Mouse (Mus musculus): Measurements from ENCODE around the gene Rims1. TPM values are rescaled to one million over a fixed set of nuclear protein-coding genes. Genes with fewer than 3 reads are reported as not detected.

Rims1 gene
- total and polyA plus RNA-seq, 3 experiments, result 0.06 to 0.34 (median 0.29) TPM

- no peaks in the 10 kb centered on the region for H3K4me1 ChIP-seq (ENCODE audit: control insufficient read depth, insufficient read depth, low read length)
- no peaks in the 10 kb centered on the region for H3K27me3 ChIP-seq (ENCODE audit: control insufficient read depth, insufficient read depth, low read length)
- no peak overlapping the region for H3K4me3 ChIP-seq
- DNase-seq, result no peak
- no peak overlapping the region for H3K9ac ChIP-seq (ENCODE audit: low read depth, low read length)
- H3K36me3 ChIP-seq (ENCODE audit: control insufficient read depth, insufficient read depth, low read length), result no peaks in the 10 kb centered on the region
- intact Hi-C loops (cut with DNase I), result no loop called here
- 38% methylated on average over 4 of the region's 4 CpGs for WGBS
- no peak for TF ChIP-seq EP300 (IDR thresholded peaks at IDR 0.05; ENCODE audit: insufficient read depth, low read depth, low read length)
- no peak for TF ChIP-seq CTCF (IDR thresholded peaks at IDR 0.05)
- no peak for TF ChIP-seq POLR2A (IDR thresholded peaks at IDR 0.05; ENCODE audit: insufficient read depth, low read depth, low read length)
- no peak overlapping the region for H3K27ac ChIP-seq
- H3K79me2 ChIP-seq (replicated peaks; ENCODE audit: control insufficient read depth, insufficient read depth, low read length), result no peaks in the 10 kb centered on the region
These were observed 547.4 kb downstream of the Rims1 start for GRCm38 (mm10) chr1:22258356-22258755.

- Histone ChIP-seq H3K36me3 (ENCODE audit: control insufficient read depth, insufficient read depth, low read length) (no peaks in the 10 kb centered on the region), H3K27me3 (ENCODE audit: control insufficient read depth, insufficient read depth, low read length) (no peaks in the 10 kb centered on the region), H3K9ac (ENCODE audit: low read depth, low read length) (no peak overlapping the region), H3K79me2 (replicated peaks; ENCODE audit: control insufficient read depth, insufficient read depth, low read length) (no peaks in the 10 kb centered on the region), H3K4me1 (ENCODE audit: control insufficient read depth, insufficient read depth, low read length) (no peaks in the 10 kb centered on the region), H3K4me3 (no peak overlapping the region), H3K27ac (no peak overlapping the region)
- 82% methylated on average over 2 of the region's 2 CpGs for WGBS
- intact Hi-C loops (cut with DNase I), result no loop called here
- TF ChIP-seq POLR2A (IDR thresholded peaks at IDR 0.05; ENCODE audit: insufficient read depth, low read depth, low read length) (no peak), EP300 (IDR thresholded peaks at IDR 0.05; ENCODE audit: insufficient read depth, low read depth, low read length) (no peak), CTCF (IDR thresholded peaks at IDR 0.05) (no peak)
- no peak for DNase-seq
These were observed 551.5 kb downstream of the Rims1 start for GRCm38 (mm10) chr1:22254278-22254677.

- Histone ChIP-seq H3K4me1 (ENCODE audit: control insufficient read depth, insufficient read depth, low read length) (no peaks in the 10 kb centered on the region), H3K36me3 (ENCODE audit: control insufficient read depth, insufficient read depth, low read length) (no peaks in the 10 kb centered on the region), H3K9ac (ENCODE audit: low read depth, low read length) (no peak overlapping the region), H3K27me3 (ENCODE audit: control insufficient read depth, insufficient read depth, low read length) (no peaks in the 10 kb centered on the region), H3K79me2 (replicated peaks; ENCODE audit: control insufficient read depth, insufficient read depth, low read length) (no peaks in the 10 kb centered on the region), H3K4me3 (no peak overlapping the region), H3K27ac (no peak overlapping the region)
- DNase-seq, result no peak
- intact Hi-C loops (cut with DNase I), result no loop called here
- TF ChIP-seq CTCF (IDR thresholded peaks at IDR 0.05) (no peak), POLR2A (IDR thresholded peaks at IDR 0.05; ENCODE audit: insufficient read depth, low read depth, low read length) (no peak), EP300 (IDR thresholded peaks at IDR 0.05; ENCODE audit: insufficient read depth, low read depth, low read length) (no peak)
These were observed 552.9 kb downstream of the Rims1 start for GRCm38 (mm10) chr1:22252873-22253272.

- no peak for DNase-seq
- TF ChIP-seq POLR2A (IDR thresholded peaks at IDR 0.05; ENCODE audit: insufficient read depth, low read depth, low read length), result no peak
- no peak for TF ChIP-seq CTCF (IDR thresholded peaks at IDR 0.05)
- no peak for TF ChIP-seq EP300 (IDR thresholded peaks at IDR 0.05; ENCODE audit: insufficient read depth, low read depth, low read length)
- no peak overlapping the region for H3K4me3 ChIP-seq
- H3K79me2 ChIP-seq (replicated peaks; ENCODE audit: control insufficient read depth, insufficient read depth, low read length), result no peaks in the 10 kb centered on the region
- no peak overlapping the region for H3K27ac ChIP-seq
- intact Hi-C loops (cut with DNase I), result no loop called here
- no peaks in the 10 kb centered on the region for H3K36me3 ChIP-seq (ENCODE audit: control insufficient read depth, insufficient read depth, low read length)
- no peaks in the 10 kb centered on the region for H3K4me1 ChIP-seq (ENCODE audit: control insufficient read depth, insufficient read depth, low read length)
- H3K9ac ChIP-seq (ENCODE audit: low read depth, low read length), result no peak overlapping the region
- no peaks in the 10 kb centered on the region for H3K27me3 ChIP-seq (ENCODE audit: control insufficient read depth, insufficient read depth, low read length)
These were observed 556.9 kb downstream of the Rims1 start for GRCm38 (mm10) chr1:22248898-22249386.

GRCm38 (mm10) chr1:22245748-22246147, 560.0 kb downstream of the Rims1 start:
- no peaks in the 10 kb centered on the region for H3K27me3 ChIP-seq (ENCODE audit: control insufficient read depth, insufficient read depth, low read length)
- TF ChIP-seq EP300 (IDR thresholded peaks at IDR 0.05; ENCODE audit: insufficient read depth, low read depth, low read length) (no peak), CTCF (IDR thresholded peaks at IDR 0.05) (no peak), POLR2A (IDR thresholded peaks at IDR 0.05; ENCODE audit: insufficient read depth, low read depth, low read length) (no peak)
- no peak for DNase-seq
- H3K4me3 ChIP-seq, result no peak overlapping the region
- H3K4me1 ChIP-seq (ENCODE audit: control insufficient read depth, insufficient read depth, low read length), result no peaks in the 10 kb centered on the region
- intact Hi-C loops (cut with DNase I), result no loop called here
- H3K9ac ChIP-seq (ENCODE audit: low read depth, low read length), result no peak overlapping the region
- H3K36me3 ChIP-seq (ENCODE audit: control insufficient read depth, insufficient read depth, low read length), result no peaks in the 10 kb centered on the region
- no peaks in the 10 kb centered on the region for H3K79me2 ChIP-seq (replicated peaks; ENCODE audit: control insufficient read depth, insufficient read depth, low read length)
- 93% methylated on average over 2 of the region's 2 CpGs for WGBS
- no peak overlapping the region for H3K27ac ChIP-seq
